Mouse (Mus musculus) adrenal gland, postnatal 4 days (tissue): ENCODE measurements at regions not wholly inside any gene's neighbourhood (a gene's known extent, or its start where the extent isn't known, plus 50 kb on each side); places are given as distances from the start of the nearest gene placed in this dataset.

Source experiments
- DNase-seq, 2 experiments: peaks; one replicate each; pipeline ENCODE4 v3.0.0; 2021 to 2022; ENCODE audit warnings: low spot score in 2 of 2, mixed read lengths in 2 of 2

GRCm38 (mm10) chr1:183853956-183854613 lies 159.0 kb upstream of the Dusp10 start:
- no peak for DNase-seq

- no peak for DNase-seq
These were observed 148.0 kb upstream of the Dusp10 start for GRCm38 (mm10) chr1:183865111-183865510.

- no peak for DNase-seq
These were observed 147.5 kb upstream of the Dusp10 start for GRCm38 (mm10) chr1:183865586-183865985.

- no peak for DNase-seq
These were observed 144.1 kb upstream of the Dusp10 start for GRCm38 (mm10) chr1:183868965-183869364.

GRCm38 (mm10) chr1:183895936-183896335 lies 117.2 kb upstream of the Dusp10 start:
- DNase-seq: no peak

- no peak for DNase-seq
These were observed 115.0 kb upstream of the Dusp10 start for GRCm38 (mm10) chr1:183898091-183898490.

GRCm38 (mm10) chr1:183904564-183904963 lies 108.5 kb upstream of the Dusp10 start:
- no peak for DNase-seq

GRCm38 (mm10) chr1:183905345-183906142 lies 107.6 kb upstream of the Dusp10 start:
- peak; percentile 34 to 53 for DNase-seq

- no peak for DNase-seq
These were observed 95.4 kb upstream of the Dusp10 start for GRCm38 (mm10) chr1:183917656-183918055.

- no peak for DNase-seq
These were observed 91.8 kb upstream of the Dusp10 start for GRCm38 (mm10) chr1:183921262-183921661.

- no peak for DNase-seq
These were observed 84.6 kb upstream of the Dusp10 start for GRCm38 (mm10) chr1:183928539-183928938.

- no peak for DNase-seq
These were observed 82.6 kb upstream of the Dusp10 start for GRCm38 (mm10) chr1:183930363-183930982.

GRCm38 (mm10) chr1:183931141-183931540 lies 82.0 kb upstream of the Dusp10 start:
- DNase-seq: no peak

GRCm38 (mm10) chr1:183933845-183934244 lies 79.3 kb upstream of the Dusp10 start:
- DNase-seq: no peak

GRCm38 (mm10) chr1:183937166-183937565 lies 75.9 kb upstream of the Dusp10 start:
- no peak for DNase-seq

GRCm38 (mm10) chr1:183938361-183938760 lies 74.7 kb upstream of the Dusp10 start:
- no peak for DNase-seq

- no peak for DNase-seq
These were observed 72.4 kb upstream of the Dusp10 start for GRCm38 (mm10) chr1:183940706-183941105.

- DNase-seq: no peak
These were observed 66.9 kb upstream of the Dusp10 start for GRCm38 (mm10) chr1:183946241-183946640.

GRCm38 (mm10) chr1:183947066-183947465 lies 66.0 kb upstream of the Dusp10 start:
- no peak for DNase-seq

- no peak for DNase-seq
These were observed 63.9 kb upstream of the Dusp10 start for GRCm38 (mm10) chr1:183949205-183949604.

- no peak for DNase-seq
These were observed 59.0 kb upstream of the Dusp10 start for GRCm38 (mm10) chr1:183954086-183954485.

- no peak for DNase-seq
These were observed 56.7 kb upstream of the Dusp10 start for GRCm38 (mm10) chr1:183956391-183956790.
